Mouse (Mus musculus): ENCODE measurements around the gene Pkp1.
A peak's percentile ranks its signal among the peaks of the same experiment; 100 is the strongest.

Pkp1 gene

GRCm38 (mm10) chr1:135857137-135857775, 61.8 kb downstream of the Pkp1 start:
- no peak for DNase-seq (ENCODE audit: extremely low spot score)

DNA sequence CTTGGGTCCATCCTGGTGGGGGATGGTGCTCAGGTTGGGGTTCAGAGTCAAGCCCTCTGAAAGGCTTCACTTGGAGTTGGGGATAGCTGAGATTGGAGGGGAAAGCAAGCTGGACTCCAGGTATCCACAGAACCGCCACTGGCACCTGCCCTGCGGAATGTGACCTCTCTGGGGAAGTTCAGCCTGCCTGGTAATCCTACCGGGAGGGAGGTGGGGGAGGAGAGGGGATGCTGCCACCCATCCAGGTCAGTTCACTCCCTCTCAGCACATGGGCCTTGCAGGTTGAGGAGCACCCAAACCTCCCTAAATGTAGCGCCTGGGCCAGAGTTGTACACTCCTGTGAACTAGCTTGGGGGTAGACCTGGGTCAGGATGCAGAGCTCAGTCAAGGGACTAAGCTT, 62.9 kb downstream of the Pkp1 start:
- no peak for DNase-seq (ENCODE audit: extremely low spot score)

DNA sequence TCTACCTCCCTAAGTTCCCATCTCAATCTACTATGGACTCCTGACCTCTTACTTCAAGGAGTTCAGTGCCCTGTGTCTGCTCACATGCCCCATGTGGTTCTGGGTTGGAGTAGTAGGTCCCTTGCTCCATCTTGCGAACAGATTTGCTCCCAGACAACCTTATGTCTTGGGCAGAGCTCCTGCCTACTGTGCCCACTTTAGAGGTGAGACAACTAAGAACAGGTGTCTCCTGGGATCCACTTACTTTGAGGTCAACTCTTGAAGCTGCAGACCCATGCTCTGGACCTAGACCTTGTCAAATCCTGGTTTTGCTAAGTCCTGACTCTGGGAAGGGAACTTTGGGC, 63.7 kb downstream of the Pkp1 start:
- DNase-seq (ENCODE audit: extremely low spot score), result no peak

DNA sequence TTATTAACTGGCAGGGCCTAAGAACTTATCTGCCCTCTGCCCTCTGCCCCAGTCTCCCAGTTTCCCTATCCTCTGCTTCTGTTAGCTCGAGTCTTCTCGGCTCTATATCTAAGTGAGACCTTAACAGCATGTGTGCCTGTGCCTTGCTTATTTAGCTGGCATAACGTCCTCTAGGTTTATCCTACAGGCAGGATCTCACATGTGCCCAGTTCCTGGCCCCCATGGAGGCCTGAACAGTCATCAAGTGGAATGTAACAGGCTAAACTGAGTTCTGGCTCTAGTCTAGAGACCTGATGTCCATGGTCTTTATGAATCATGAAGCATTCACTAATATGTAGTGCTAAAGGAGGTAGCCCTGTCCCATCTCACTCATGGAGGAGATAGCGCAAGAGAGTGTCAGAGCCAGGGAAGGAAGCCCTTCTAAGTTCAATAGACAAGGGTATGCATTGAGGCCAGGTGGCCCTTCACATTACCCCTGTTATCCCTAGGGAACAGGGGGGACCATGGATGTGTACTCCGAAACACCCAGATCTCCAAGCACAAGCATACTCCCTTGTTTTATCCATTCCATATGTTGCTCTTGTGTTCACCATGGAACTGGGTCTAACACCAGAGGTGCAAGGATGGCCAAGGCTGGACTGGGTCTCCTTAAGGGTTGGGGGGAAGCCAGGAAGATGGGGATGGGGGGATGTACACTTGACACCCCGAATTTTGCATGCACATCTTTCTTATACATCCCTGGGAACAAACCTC, 64.2 kb downstream of the Pkp1 start:
- DNase-seq (ENCODE audit: extremely low spot score), result no peak

- DNase-seq (ENCODE audit: extremely low spot score), result no peak
Observed at GRCm38 (mm10) chr1:135853200-135853599, 65.8 kb downstream of the Pkp1 start.

GRCm38 (mm10) chr1:135852044-135852756, 66.8 kb downstream of the Pkp1 start:
- DNase-seq (ENCODE audit: extremely low spot score), result no peak

DNA sequence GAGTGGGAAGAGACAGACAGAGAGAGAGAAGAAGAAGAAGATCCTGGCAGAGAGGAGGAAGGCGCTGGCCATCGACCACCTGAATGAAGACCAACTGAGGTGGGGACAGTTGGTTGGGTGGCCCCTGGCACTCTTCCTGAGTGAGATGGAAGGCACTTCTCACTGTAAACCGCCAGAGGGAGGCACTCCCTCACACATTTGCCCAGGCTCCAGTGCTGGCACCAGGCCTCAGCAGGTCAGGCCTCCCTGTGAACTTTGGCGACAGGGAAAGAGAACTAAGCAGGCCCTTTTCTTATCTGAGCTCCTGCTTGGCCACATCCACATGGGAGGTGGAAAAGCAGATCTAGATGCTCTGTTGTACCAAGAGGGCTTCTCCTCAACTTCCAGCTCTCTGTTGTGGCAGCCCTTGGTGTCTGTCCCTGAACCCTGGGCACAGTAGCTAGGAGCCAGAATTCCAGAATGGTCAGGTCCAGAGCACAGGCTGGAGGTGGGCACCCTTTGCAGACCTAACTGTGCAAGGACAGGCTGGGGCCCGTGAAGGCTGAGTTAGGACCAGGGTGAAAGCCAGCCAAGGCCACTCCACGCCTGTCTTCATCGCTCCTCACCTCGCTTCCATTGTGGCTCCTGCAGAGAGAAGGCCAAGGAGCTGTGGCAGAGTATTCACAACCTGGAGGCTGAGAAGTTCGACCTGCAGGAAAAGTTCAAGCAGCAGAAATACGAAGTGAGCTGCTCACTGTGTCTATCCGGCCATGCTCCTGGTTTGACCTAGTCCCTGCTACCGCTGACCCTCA, 68.1 kb downstream of the Pkp1 start:
- peak; percentile 37 for DNase-seq (ENCODE audit: extremely low spot score)

- DNase-seq (ENCODE audit: extremely low spot score), result no peak
Observed at GRCm38 (mm10) chr1:135847611-135848351, 71.2 kb downstream of the Pkp1 start.

GRCm38 (mm10) chr1:135847139-135847562, 71.9 kb downstream of the Pkp1 start:
- peak; percentile 72 for DNase-seq (ENCODE audit: extremely low spot score)

GRCm38 (mm10) chr1:135846632-135847031, 72.4 kb downstream of the Pkp1 start:
- no peak for DNase-seq (ENCODE audit: extremely low spot score)

- DNase-seq (ENCODE audit: extremely low spot score), result no peak
Observed at GRCm38 (mm10) chr1:135844481-135844880, 74.5 kb downstream of the Pkp1 start.

GRCm38 (mm10) chr1:135843519-135844262, 75.3 kb downstream of the Pkp1 start:
- DNase-seq (ENCODE audit: extremely low spot score), result no peak

GRCm38 (mm10) chr1:135840675-135841395, 78.2 kb downstream of the Pkp1 start:
- DNase-seq (ENCODE audit: extremely low spot score), result no peak

GRCm38 (mm10) chr1:135839065-135839464, 79.9 kb downstream of the Pkp1 start:
- DNase-seq (ENCODE audit: extremely low spot score), result no peak

- no peak for DNase-seq (ENCODE audit: extremely low spot score)
Observed at GRCm38 (mm10) chr1:135838626-135839025, 80.4 kb downstream of the Pkp1 start.

DNA sequence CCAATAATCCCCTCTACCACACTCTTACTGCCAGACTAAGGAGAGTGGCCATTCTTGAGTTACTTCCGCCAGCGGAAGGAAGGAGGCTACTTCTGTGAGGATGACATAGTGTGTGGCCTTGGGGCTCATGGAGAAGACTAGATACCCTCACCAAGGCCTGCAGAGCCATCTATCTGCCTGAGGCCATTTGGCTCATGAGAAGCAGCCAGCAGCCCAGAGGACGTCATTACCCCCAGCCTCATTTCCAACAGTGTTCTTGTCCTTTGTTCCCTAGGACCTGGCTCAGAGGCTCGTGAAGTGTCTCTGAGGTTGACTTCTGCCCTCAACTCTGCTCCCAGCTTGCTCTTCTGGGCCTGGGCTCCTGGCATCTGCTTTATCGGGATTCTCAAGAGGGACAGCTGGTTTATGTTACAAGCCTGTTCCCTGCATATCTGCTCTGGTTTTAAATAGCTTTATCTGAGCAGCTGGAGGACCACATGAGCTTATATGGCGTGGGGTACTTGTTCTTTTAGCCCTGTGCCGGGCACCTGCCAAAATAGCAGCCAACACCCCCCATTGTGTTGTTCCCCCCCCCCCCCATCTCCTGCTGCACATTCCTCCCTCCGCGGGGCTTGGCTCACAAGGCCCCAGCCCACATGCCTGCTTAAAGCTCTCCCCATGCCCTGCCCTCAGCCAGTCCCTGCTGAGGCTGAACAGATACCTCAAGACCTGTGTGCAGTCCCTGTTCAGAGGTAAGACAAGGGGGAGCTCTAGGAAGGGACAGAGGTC, 83.1 kb downstream of the Pkp1 start, which contains the start of gene Tnnt2:
Tnnt2 (plus strand) TSS at position 639 of the 768 bp plus-strand sequence.
- DNase-seq (ENCODE audit: extremely low spot score), result peak; percentile 19

DNA sequence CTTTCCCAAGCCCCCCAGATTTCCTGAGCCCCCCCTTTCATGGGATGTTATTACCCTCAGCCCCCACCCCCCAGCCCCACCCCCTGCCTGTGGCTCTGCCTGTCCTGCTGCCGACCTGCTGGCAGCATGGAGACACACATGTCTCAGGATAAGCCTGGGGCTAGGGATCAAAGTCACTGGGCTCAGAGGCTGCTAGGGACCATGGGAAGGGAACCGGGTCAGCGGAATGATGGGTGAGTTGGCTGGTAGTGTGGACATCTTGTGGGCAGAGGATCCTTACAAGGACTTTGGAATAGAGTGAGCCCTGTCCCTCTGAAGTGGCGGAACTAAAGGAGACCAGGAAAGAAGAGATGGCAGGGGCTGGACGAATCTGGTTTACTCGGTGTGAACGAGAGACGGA, 84.0 kb downstream of the Pkp1 start:
- DNase-seq (ENCODE audit: extremely low spot score), result no peak

GRCm38 (mm10) chr1:135834206-135834859, 84.7 kb downstream of the Pkp1 start:
- DNase-seq (ENCODE audit: extremely low spot score), result no peak

GRCm38 (mm10) chr1:135828918-135829317, 90.1 kb downstream of the Pkp1 start:
- peak; percentile 67 for DNase-seq (ENCODE audit: extremely low spot score)

Measured in embryo, embryonic 9.5 days (tissue).